Mouse (Mus musculus) heart, embryonic 16.5 days (tissue): Measurements from ENCODE around the gene Rinl. TPM values are rescaled to one million over a fixed set of nuclear protein-coding genes. Genes with fewer than 3 reads are reported as not detected.

ENCODE experiments used
- ATAC-seq: fragments of 200-750 bp; cut with Nextera tagmentation; replicated peaks from 2 replicates; pipeline ENCODE4 v1.8.0; 2017; ENCODE audit warnings: moderate number of reproducible peaks; ENCODE audit not compliant: insufficient read depth, low FRiP score; ENCODE audit errors: extremely low read depth
- H3K27ac ChIP-seq: fragments of 300-500 bp; sonication (generic); 2 replicates; pipeline ENCODE4 v1.5.1; 2014; ENCODE audit warnings: mild to moderate bottlenecking, low read length, control low read depth, moderate library complexity
- H3K27me3 ChIP-seq: fragments of 300-500 bp; sonication (generic); 2 replicates; pipeline ENCODE4 v1.6.1; 2014; ENCODE audit warnings: low read length, mixed read lengths; ENCODE audit not compliant: control insufficient read depth, insufficient read depth
- H3K36me3 ChIP-seq: fragments of 300-500 bp; sonication (generic); 2 replicates; pipeline ENCODE4 v1.6.1; 2014; ENCODE audit not compliant: control insufficient read depth, insufficient read depth
- H3K4me1 ChIP-seq: fragments of 300-500 bp; sonication (generic); 2 replicates; pipeline ENCODE4 v1.6.1; 2014; ENCODE audit warnings: low read length, mixed read lengths; ENCODE audit not compliant: control insufficient read depth, insufficient read depth
- H3K4me2 ChIP-seq: fragments of 300-500 bp; sonication (generic); 2 replicates; pipeline ENCODE4 v1.6.1; 2014; ENCODE audit warnings: low read depth, mild to moderate bottlenecking, control low read depth, low read length
- H3K4me3 ChIP-seq: fragments of 300-500 bp; sonication (generic); 2 replicates; pipeline ENCODE4 v1.5.1; 2014; ENCODE audit warnings: mild to moderate bottlenecking, control low read depth, low read length
- H3K9ac ChIP-seq: fragments of 300-500 bp; sonication (generic); 2 replicates; pipeline ENCODE4 v1.6.1; 2014; ENCODE audit warnings: low read length, control low read depth
- H3K9me3 ChIP-seq: fragments of 300-500 bp; sonication (generic); replicated peaks from 2 replicates; pipeline ENCODE4 v1.6.1; 2016; ENCODE audit warnings: low read length; ENCODE audit not compliant: control insufficient read depth
- WGBS: fragments of 180-500 bp; shearing (Covaris S2); extraction: QIAGEN DNeasy Blood & Tissue Kit; methylation state at CpG from one replicate; pipeline ENCODE4 v1.1.7; 2014; 5-methylcytosine and 5-hydroxymethylcytosine counted together
- polyA plus RNA-seq: library from polyadenylated mRNA; unstranded; fragments of >200 nt; fragmentation: Nextera tagmentation; extraction: Ambion mirVana; gene quantifications from 2 replicates; pipeline ENCODE4 v1.2.1, GENCODE M21; 2015

The Rinl gene
- polyA plus RNA-seq, 1 experiment from 2014 or later: 11.1 TPM

DNA sequence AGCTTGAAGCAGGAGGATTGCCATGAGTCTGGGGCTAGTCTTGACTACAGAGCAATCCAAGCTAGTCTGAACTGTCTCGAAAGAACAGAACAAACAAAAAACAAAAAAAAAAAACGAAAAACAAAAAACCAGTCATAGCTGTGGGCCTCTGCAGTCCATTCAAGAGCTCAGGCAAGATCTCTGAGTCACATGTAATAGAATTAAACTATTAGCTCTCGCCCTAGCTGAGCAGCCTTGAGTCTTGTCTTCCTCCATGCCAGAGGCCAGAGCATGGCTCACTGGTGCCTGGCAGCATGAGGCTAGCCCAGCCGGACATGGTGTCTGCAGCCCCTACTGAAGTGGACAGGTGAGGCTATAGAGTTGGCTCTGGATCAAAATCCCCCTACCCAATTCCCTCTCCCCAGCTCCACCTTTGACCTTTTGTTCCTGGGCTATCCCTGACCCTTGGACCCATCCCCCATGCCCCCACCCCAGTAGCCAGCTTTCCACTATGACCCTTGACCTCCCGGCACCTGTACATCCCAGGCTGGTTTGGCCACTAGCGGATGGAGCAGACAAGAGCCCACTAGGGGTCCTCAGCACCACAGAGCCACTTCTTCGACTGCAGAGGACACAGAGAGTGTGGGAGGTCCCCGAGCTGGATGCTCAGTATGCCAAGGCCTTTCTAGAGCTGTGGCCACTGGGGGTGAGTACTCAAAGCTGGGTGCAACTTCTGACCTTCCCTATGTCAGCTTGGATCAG, 1.5 kb downstream of the Rinl start:
- WGBS: 54% methylated on average over 8 of the region's 8 CpGs
- Histone ChIP-seq H3K27ac (no peak overlapping the region), H3K27me3 (no peaks in the 10 kb centered on the region), H3K4me3 (no peak overlapping the region), H3K36me3 (0 out of 2 replicates have a peak, but pooled peaks cover 2% of the 10 kb centered on the region), H3K9me3 (no peaks in the 10 kb centered on the region), H3K9ac (no peak overlapping the region), H3K4me1 (no peaks in the 10 kb centered on the region), H3K4me2 (no peak overlapping the region)
- no peak for ATAC-seq

DNA sequence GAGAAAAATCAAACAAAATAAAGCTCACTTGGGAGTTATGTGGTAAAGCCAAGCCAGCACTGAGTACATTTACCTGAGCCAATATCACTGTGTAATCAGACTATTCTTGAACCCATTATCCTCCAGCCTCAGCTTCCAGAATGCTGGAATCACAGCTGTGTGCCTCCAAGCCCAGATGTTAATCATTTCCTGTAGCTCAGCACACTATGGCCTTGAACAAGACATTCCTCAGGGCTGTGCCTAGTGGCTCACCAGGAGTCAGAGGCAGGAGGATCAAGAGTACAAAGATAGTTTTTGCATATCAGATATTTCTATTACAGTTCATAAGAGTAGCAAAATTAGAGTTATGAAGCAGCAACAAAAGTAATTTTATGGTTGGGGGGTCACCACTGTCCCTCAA, 2.9 kb downstream of the Rinl start:
- Histone ChIP-seq H3K4me2 (no peak overlapping the region), H3K9me3 (no peaks in the 10 kb centered on the region), H3K4me3 (no peak overlapping the region), H3K27me3 (no peaks in the 10 kb centered on the region), H3K4me1 (peaks cover under 1% of the 10 kb centered on the region), H3K9ac (no peak overlapping the region), H3K27ac (no peak overlapping the region), H3K36me3 (no peaks in the 10 kb centered on the region)
- ATAC-seq: no peak

DNA sequence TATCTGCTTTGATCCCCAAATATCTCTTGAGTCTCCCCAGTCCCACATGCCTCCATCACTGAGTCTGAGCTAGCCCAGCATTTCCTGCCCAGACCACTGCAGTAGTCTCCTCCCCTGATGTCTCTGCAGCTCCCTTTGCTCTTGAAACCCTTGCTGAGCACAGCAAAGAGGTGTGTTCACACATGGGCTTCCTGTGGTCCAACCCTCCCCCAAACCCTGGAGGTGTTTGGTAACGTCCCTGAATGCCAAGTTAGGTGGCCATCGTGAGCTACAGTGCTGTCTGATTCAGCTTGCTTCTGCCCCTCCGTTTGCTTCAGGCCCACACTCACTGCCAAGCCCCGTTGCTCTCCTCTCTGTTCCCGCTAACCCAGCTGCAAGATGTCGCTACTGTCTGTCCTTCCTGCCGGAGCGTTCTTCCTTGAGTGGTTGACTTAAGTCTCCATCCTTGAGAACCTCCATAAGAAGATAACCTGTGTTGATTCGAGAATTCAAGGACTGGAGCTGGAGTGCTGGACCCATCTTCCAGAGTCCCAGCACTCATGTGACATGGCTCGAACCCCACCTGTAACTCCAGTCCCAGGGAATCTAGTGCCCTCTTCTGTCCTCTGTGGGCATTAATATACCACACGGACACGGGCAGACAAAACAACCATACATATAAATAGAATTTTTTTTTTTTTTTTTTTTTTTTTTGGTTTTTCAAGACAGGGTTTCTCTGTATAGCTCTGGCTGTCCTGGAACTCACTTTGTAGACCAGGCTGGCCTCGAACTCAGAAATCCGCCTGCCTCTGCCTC, 3.8 kb downstream of the Rinl start:
- Histone ChIP-seq H3K9me3 (no peaks in the 10 kb centered on the region), H3K27me3 (no peaks in the 10 kb centered on the region), H3K4me2 (no peak overlapping the region), H3K27ac (peak overlapping the region; percentile 33; the same call in 1 of the 2 replicates), H3K36me3 (no peaks in the 10 kb centered on the region), H3K9ac (no peak overlapping the region), H3K4me1 (peaks cover 4% of the 10 kb centered on the region), H3K4me3 (no peak overlapping the region)
- WGBS: 60% methylated on average over 14 of the region's 14 CpGs
- no peak for ATAC-seq

DNA sequence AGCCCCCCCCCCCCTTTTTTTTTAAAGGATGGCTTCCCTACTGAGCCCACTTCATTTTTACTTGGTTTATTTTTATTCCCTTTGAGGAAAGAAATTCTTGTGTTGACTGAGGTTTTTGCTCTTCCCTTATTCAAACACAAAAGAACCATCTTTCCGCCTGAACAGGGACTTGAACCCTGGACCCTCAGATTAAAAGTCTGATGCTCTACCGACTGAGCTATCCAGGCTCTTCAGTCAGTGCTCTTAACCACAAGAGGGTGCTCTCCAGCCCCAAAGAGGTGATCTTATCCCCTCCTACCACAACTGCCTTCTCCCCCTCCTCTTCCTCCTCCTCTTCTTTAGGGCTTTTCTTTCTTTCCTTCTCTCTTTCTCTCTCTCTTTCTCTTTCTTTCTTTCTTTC, 5.1 kb downstream of the Rinl start:
- ATAC-seq: no peak
- no peak overlapping the region for H3K4me2 ChIP-seq
- H3K9ac ChIP-seq: no peak overlapping the region
- peaks cover 4% of the 10 kb centered on the region for H3K4me1 ChIP-seq
- no peak overlapping the region for H3K27ac ChIP-seq
- no peaks in the 10 kb centered on the region for H3K36me3 ChIP-seq
- no peak overlapping the region for H3K4me3 ChIP-seq
- no peaks in the 10 kb centered on the region for H3K27me3 ChIP-seq
- WGBS: 48% methylated on average over 2 of the region's 2 CpGs
- no peaks in the 10 kb centered on the region for H3K9me3 ChIP-seq

DNA sequence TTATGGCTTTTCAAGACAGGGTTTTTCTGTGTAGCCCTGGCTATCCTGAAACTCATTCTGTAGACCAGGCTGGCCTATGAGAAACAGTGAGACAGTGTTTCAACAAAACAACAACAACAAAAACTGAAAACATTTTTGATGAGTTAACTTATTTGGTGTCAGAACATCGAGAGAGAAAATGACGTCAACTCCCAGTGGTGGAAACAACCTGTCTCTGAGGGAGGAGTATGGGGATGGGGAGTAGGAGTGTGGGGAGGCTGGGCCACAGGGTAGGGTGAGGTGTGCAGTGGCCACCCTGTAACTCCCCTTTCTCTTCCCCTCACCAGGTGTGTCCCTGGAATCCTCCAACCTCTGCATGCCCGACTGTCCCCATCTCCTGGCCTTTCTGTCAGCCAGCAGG, 5.7 kb downstream of the Rinl start:
- no peak overlapping the region for H3K4me3 ChIP-seq
- no peak overlapping the region for H3K9ac ChIP-seq
- H3K27me3 ChIP-seq: no peaks in the 10 kb centered on the region
- H3K4me1 ChIP-seq: peaks cover 4% of the 10 kb centered on the region
- ATAC-seq: no peak
- no peaks in the 10 kb centered on the region for H3K36me3 ChIP-seq
- no peak overlapping the region for H3K27ac ChIP-seq
- no peak overlapping the region for H3K4me2 ChIP-seq
- H3K9me3 ChIP-seq: no peaks in the 10 kb centered on the region
- 84% methylated on average over 3 of the region's 3 CpGs for WGBS

DNA sequence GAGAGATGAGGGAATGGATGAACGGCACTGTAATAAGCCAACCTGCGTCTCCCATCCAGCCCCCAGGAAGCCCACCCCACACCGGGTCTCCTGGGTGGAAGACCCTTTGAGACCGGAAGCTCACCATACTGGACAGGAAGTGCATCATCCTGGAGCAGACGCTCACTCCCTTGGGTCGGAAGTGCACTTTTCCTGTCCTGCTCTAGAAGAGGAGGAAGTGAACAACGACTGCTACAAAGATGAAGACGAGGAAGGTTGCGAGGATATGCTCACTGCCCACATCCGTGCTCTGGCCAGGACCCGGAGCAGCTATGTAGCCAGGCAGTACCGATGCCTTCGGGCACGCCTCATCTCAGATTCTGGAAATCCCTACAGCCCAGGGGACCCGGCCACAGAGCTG, 7.1 kb downstream of the Rinl start:
- Histone ChIP-seq H3K27me3 (no peaks in the 10 kb centered on the region), H3K27ac (peak overlapping the region; percentile 73), H3K4me3 (peak overlapping the region; percentile 39), H3K9me3 (no peaks in the 10 kb centered on the region), H3K4me1 (peaks cover 4% of the 10 kb centered on the region), H3K4me2 (peak overlapping the region; percentile 61), H3K36me3 (no peaks in the 10 kb centered on the region), H3K9ac (peak overlapping the region; percentile 69)
- no peak for ATAC-seq
- WGBS: 63% methylated on average over 15 of the region's 15 CpGs

DNA sequence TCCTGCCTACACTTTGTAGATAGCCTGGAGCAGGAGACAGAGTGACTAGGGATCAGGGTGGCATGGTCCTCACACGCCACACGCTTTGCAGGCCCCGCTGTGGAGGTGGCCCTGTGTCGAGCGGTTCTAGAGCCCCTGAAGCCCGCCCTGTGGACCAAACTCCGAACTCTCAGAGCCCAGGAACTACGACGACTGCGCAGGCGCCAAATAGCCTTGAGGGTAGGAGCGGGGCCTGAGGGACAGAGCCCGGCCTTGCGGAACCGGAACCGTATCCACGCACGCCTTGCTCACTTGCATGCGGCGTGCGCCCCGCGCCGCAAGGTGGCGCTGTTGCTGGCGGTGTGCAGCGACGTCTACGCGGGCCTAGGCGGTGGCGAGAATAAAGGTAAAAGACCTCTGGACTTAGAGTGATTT, 7.8 kb downstream of the Rinl start:
- Histone ChIP-seq H3K9ac (peak overlapping the region; percentile 69), H3K4me2 (peak overlapping the region; percentile 61), H3K36me3 (no peaks in the 10 kb centered on the region), H3K9me3 (no peaks in the 10 kb centered on the region), H3K4me3 (peak overlapping the region; percentile 39), H3K27me3 (no peaks in the 10 kb centered on the region), H3K4me1 (peaks cover 5% of the 10 kb centered on the region), H3K27ac (peak overlapping the region; percentile 73)
- WGBS: 13% methylated on average over 32 of the region's 32 CpGs
- peak; percentile 63 for ATAC-seq

DNA sequence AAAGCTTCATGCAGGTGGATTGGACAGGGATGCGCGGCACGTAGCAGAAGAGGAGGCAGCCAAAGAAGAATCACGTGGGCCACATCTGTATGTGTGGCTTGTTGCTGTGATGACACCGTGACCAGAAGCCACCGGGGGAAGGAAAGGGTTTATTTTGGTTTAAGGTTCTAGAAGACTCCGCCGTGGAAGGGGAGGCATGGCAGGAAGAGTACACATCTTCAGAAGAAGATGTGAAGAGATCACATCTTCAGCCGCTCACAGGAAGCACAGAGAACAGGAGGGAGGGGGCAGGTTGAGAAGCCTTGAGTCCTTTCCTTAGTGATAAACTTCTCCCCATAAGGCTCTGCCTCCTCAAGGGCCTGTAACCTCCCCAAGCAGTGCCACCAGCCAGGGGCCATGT, 11.2 kb downstream of the Rinl start:
- H3K9ac ChIP-seq: no peak overlapping the region
- peaks cover 32% of the 10 kb centered on the region for H3K4me1 ChIP-seq
- no peak overlapping the region for H3K27ac ChIP-seq
- H3K27me3 ChIP-seq: no peaks in the 10 kb centered on the region
- H3K4me2 ChIP-seq: no peak overlapping the region
- ATAC-seq: no peak
- no peaks in the 10 kb centered on the region for H3K36me3 ChIP-seq
- H3K4me3 ChIP-seq: no peak overlapping the region
- WGBS: 86% methylated on average over 9 of the region's 9 CpGs
- H3K9me3 ChIP-seq: no peaks in the 10 kb centered on the region

DNA sequence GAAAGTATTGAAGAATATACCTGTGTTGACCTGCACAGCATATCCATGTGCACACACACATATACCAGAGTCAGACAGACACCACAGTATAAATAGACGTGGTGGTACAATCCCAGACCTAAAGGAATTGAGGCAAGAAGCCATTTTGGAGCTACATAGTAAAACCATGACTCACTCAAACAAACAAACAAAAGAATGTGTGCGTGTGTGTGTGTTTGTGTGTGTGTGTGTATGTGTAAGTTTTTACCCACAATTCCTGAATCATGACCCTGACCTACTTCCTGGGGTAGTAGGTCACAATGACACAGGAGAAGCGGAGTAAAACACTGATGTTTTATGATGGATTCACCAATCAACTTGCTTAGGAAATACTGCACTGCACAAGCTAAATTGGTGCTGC, 12.7 kb downstream of the Rinl start:
- no peaks in the 10 kb centered on the region for H3K9me3 ChIP-seq
- no peak for ATAC-seq
- no peak overlapping the region for H3K9ac ChIP-seq
- peak overlapping the region; percentile 95 for H3K27ac ChIP-seq
- no peak overlapping the region for H3K4me2 ChIP-seq
- WGBS: 79% methylated on average over 3 of the region's 3 CpGs
- H3K36me3 ChIP-seq: no peaks in the 10 kb centered on the region
- no peaks in the 10 kb centered on the region for H3K27me3 ChIP-seq
- H3K4me1 ChIP-seq: peaks cover 32% of the 10 kb centered on the region
- no peak overlapping the region for H3K4me3 ChIP-seq
